Mouse (Mus musculus) brain, adult 2 months (tissue): ENCODE results near the gene Lrsam1.

ENCODE experiments used
- DNase-seq: peaks from one replicate; pipeline ENCODE4 v3.0.0; 2011; ENCODE audit warnings: low read depth, low spot score

Gene Lrsam1

DNA sequence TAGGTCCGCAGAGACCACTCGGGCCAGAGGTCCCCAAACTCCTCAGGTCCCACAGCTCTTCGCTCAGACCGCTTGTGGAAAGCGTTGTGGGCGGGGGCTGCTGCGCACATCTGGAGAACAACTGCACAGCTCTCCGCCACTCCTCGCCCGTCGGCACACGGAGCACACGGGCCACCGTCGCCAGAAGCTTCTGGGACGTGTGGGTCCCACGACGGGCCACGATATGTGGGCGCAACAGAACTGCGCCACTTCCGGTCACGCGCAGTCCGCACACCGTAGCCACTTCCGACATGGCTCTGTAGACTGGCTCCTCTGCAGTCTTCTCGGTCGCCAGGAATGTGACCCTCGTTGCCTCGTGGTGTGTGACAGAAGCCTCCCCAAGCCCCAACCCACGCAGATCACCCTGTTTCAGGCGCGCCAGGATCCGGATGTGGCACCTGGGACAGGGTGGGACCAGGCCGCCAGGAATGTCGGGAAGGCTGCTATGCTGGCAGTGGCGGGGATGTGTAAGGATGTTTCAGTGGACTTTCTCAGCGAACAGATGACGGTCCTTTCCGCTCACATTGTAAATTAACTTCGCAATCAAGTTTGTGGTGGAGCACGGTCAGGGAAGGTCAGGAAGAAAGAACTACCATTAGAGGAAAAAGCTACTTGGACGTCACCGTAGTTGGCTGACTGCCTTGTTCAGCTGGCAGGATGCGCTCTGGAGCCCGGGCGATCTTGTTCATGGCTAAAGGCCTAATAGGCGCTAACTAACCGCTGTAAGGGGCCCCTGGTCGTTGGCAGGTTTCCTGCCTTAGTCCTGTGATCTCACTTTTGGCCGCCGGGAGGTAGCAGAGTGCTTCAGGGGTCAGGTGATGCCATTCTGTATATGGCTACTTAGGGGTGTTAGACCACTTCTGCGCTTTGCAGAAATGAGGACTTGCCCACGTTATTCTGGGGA is 5.5 kb upstream of the Lrsam1 start:
- DNase-seq, result peak; percentile 97

DNA sequence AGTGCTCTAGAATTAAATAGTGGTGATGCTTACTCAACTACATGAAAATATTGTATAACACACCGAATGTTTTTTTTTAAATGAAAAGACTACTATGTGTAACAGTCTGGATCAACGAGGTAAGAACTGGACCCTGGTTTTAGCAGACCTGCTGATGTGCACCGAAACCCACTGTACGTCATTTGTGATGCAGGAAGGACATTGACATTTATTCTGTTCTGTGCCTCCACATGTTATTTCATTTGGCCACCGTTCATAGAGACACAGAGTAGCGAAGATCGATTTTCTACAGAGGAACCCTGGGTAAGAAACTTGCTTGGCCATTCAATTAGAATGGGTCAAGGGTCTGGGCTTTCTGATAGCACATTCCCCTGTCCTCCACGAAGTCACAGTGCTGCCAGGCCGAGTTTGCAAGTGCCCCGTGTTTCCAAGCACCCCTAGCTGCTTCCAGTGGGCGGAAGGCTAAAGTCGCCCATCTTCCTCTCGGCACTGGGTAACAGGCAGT is 4.8 kb upstream of the Lrsam1 start:
- DNase-seq, result no peak

DNA sequence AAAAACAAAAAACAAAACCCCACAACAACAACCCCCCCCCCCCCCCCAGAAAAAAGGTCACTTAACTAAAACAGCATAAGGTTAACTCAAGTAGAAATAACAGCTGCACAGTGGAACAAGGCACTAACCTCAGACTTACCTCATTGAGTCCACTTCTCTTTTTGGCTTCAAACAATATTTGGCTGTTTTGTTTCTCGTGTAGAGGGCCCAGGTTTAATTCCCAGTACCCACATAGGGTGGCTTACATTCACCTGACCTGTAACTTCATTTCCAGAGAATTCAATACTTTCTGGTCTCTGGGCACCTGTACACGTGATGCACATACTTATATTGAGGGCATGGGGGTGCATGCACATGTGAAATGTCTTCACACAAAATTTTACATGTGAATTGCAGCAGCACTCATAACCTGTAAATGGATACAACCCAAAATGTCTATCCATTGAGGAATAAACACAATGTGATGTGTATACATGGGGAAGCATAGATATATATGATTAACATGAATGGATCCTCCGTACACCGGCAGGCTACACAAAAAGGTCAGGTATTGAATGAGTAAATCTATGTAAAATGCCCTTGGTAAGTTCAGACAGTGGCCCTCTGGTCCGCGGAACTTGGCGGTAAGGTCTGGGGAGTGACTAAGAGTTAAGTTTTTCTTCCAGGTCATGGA is 4.2 kb upstream of the Lrsam1 start:
- DNase-seq, result no peak

DNA sequence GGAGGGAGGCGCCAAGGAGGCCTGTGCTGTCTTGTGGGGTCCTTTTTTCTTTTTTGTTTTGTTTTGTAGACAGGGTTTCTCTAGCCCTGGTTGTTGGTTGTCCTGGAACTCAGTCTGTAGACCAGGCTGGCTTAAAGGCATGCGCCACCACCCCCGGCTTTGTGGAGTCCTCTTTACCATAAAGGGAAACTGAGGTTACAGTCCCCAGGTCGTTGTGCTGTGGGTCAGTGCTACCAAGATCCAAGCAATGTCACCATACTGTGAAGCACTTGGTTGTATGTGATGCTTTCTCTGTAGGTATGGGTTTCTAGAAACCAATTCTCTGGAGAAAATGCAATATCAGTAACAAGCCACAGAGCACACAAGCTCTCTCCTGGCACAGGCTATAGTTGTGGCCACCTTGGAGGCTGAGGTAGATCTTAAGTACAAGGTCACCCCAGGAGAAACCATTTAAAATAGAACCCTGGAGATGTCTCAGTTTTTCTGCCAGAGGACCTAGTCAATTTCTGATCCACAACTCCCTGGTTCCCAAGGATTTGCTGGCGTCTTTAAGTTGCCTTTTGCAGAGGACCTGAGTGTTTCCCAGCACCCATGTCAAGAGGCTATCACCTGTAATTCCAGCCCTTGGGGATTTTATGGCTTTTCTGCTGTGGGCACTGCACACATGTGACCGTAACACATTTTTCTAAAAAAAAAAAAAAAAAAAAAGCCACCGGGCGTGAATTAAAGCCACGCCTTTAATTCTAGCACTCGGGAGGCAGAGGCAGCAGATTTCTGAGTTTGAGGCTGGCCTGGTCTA is 3.4 kb upstream of the Lrsam1 start:
- DNase-seq, result no peak

DNA sequence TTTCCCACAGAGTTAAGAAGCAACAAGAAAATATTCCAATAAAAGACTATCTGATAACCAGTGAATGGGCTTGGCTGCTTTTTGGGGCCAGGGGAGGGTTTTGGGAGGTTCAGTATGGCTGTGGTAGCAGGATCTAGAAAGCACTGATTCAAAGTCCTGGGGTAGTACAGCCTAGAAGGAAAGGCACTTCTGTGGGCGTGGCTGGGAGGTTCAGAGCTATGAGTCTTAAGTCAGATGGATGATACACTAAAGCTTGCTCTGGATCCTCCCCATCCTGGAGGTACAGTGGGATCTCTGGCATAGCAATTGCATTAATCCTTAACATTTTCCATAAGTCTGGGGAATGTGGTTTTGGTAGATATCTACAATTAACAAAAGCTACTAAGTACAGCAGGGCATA is 2.6 kb upstream of the Lrsam1 start:
- DNase-seq, result no peak

DNA sequence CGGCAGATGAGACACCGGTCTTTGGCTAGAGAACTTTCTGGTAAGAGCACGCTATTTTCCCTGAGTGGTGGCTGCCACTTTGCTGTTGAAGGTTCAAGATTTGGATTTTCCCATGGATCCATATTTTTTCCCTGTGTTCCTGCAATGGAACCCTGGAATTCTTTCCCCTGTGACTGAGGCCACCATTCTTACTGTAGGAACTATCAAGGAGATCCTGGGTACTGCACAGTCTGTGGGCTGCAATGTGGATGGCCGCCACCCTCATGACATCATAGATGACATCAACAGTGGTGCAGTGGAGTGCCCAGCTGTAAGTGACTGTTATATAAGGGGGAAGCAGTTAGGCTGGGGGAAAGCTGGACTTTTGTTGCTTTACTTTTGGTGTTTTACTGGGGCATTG is 2.1 kb upstream of the Lrsam1 start:
- DNase-seq, result no peak

DNA sequence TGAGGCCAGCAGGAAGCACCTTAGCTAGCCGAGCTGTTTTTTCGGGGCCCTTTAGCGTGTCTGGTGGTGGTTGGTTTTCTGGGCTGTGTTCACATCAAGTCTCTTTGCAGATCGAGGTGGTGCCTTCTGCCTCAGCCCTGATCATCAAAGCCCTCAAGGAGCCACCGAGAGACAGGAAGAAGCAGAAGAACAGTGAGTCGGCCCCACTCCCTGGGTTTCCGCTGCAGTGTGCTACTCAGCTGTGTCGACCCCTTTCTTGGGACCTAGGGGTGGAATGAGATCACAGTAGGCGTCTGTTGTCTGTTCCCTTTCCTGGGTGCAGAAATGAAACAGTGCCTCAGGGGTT is 1.4 kb upstream of the Lrsam1 start:
- no peak for DNase-seq

DNA sequence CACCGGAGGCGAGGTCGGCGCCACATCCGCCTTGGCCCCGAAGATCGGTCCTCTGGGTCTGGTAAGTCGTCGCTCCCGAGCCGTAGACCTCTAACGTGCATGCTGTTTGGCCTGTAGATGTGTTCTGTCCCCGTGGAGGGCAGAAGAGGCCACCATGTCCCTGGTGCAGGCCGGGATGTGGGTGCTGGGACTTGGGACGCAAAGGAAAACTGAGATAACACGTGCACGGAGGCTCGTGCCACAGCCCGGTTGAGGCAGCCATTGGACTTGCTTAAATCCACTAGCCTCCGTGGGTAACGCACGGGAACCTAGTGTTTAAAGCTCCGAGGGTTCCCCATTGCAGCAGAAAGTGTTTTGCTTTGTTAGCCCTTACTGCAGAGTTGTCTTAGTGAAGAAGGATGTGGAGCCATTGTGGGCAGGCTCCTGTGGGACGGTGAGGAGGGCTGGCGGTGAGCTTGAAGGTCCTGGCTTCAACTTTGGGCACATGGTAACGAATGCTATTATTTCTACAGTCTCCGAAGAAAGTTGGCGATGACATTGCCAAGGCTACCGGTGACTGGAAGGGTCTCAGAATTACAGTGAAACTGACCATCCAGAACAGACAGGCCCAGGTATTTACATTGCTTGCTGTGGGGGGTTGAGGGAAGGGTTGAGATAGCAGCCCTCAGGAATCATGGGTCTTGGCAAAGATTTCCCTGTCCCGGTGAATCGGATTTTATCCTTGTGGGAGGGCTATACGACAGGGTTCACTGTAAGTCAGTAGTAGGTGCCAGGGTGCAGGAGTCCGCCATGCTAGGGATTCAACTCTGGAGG is 854 bp upstream of the Lrsam1 start:
- DNase-seq, result peak; percentile 45

DNA sequence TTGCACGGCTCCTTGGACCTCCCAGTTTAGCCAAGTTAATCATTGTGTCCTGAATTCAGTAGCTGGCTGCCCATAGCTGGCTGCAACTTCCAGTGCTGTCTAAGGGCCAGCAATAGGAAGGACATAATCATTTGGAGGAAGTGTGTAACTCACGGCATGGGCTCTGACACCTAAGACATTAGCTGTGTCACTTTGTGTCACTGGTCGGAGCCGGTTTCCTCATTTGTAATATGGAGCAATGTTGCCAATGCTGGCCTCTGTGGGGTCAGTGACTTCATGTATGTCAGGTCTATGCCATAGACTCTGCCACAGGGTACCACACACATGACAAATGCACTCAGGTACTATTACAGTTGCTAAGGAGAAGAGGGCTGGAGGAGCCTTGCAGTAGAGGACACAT is 1.1 kb downstream of the Lrsam1 start:
- DNase-seq, result no peak

DNA sequence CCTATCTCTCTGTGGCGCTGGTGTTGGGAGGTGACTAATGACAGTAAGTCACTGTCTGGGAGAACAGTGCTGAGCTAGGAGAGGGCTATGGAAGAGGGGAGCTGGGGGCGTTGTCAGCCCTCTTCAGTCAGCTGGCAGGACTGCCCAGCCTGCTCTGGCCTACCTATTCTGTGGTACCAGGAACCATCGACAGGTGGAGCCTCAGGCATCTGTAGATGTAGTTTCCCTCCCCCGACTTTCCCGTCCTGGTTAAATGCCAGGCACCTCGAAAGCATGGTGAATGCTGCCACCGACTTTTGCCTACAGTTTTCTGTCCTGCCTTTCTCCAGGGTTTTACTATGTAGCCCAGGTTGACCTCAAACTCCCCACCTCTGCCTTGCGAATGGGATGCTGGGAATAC is 4.1 kb downstream of the Lrsam1 start:
- peak; percentile 72 for DNase-seq

DNA sequence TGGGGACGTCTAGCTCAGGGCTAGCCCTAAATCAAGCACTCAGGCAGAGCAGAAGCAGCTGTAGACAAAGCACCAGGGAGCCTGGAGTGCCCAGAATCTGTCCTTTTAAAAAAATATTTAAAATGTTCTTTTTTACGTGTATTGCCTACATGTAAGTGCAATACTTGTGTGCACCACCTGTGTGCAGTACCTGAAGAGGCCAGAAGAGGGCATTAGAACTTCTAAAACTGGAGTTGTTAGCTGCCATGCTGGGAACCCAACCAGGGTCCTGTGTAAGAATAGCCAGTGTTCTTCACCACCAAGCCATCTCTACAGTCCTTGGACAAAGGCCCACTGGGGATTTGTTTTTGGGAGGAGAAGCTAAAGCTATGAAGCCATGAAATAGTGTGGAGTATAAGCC is 6.8 kb downstream of the Lrsam1 start:
- DNase-seq, result no peak

DNA sequence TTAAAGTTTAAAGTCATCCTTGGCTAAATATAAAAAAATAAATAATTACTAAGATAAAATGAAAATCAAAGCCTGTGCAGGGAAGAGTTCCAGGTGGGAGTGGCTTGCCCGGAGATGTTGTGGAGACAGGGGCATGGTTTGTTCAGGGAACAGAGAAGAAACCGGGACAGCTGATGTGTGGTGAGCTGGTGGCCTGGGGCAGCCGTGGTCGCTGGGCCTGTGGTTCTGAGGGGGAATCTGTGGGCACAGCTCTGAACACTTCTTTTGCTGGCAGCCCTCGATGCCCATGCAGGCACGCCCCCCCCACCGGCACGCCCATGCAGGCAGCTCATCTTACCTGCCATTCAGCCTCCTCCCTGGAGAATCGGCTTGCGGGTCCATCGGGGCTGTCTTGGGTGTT is 14.0 kb downstream of the Lrsam1 start:
- no peak for DNase-seq

DNA sequence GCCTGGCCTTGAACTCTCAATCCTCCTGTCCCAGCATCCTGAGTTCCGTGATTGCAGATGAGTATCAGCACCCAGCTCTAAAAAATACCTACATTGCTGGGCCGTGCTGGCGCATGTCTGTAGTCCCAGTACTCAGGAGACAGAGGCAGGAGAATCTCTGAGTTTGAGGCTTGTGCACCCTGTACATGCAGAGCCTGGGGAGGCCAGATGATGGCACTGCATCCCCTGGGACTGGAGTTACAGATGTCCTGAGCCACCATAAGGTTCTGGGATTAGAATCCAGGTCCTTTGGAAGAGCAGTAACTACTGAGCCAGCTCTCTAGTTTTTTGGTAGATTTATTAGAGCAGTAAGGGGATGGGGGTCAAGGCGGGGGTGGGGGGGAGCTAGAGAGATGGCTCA is 20.9 kb downstream of the Lrsam1 start:
- DNase-seq, result no peak

DNA sequence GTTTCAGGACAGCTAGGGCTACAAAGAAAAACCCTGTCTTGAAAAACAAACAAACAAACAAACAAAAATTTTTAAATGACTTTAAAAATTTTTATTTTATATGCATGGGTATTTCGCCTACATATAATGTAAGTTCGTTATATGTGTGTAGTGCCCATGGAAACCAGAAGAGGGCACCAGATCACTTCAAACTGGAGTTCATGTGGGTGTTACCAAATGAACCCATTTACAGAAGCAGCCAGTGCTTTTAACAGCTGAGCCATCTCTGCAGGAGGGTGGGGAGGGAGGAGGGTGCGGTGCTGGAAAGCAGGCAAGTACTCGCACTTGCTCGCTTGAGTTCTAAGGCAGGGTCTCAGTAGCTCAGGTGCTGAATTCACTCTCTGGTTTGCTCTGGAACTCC is 22.0 kb downstream of the Lrsam1 start:
- DNase-seq, result peak; percentile 87

DNA sequence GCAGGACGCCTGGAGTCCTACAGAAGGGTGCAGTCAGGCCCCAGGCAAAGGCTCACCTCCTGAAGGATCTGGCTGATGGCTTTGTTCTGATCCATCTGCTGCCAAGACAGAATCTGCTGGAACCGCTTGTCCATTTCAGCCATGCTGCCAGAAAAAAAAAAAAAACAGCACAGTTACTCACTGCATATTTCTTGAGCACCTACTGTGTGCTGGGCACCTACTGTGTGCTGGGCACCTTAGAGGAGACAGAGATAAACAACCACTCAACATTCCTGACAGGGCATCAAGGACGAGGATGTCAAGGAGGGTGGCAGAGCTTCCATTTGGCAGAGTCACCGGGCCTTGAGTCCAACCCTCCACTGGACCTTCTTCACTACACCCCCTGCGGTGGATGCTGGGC is 22.7 kb downstream of the Lrsam1 start:
- no peak for DNase-seq

DNA sequence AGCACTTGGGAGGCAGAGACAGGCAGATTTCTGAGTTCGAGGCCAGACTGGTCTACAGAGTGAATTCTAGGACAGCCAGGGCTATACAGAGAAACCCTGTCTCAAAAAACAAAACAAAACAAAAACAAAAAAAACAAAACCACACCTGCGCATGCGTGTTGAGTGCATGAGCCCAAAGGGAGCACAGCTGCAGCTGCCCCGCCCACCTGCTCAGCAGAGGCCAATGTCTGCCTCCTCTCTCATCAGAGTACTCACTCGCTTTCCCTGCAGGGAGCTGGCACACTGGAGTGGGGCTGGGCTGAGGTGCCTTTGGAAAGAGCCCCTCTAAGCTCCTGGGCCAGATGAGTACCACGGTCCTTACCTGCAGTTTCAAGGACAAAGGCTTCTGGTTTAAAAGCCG is 29.7 kb downstream of the Lrsam1 start:
- DNase-seq, result peak; percentile 65

DNA sequence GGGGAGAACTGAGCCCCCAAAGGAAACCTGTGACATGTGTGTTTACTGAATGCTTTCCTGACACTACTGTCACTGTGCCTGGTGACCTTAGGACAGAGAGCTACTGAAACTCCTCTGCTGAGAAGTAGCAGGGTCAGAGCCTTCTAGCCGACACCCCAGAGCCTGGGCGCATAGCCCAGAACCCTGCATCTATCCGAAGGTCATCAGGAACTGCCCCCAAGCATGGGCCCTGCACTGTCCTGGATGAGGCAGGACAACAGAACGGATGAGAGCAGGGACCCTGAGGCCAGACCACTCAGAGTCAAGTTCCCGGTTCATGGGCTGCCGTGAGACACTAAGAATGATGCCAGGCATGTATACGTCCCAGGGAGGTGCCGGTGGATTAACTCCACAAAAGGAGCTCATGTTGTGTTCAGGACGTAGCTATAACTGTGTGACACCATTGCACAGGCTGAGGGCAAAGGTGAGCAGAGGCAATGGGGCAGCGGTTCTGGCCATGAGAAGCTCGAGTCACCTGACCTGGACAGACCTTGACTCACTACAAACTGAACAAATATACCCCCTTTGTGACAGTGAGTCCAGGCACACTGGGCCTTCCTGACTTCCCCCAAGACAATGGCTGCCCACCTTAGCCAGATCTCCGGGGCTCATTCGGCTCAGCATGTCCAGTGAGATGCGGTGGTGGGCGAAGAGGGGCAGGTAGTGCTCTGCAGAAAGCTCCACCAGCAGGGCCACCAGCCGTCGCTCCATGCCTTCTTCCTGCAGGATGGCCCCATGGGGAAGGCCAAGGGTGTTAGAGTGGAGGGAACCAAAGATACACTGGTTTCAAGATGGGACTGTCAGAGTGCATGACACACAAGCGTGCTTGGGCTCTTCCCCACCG is 32.2 kb downstream of the Lrsam1 start:
- DNase-seq, result no peak

DNA sequence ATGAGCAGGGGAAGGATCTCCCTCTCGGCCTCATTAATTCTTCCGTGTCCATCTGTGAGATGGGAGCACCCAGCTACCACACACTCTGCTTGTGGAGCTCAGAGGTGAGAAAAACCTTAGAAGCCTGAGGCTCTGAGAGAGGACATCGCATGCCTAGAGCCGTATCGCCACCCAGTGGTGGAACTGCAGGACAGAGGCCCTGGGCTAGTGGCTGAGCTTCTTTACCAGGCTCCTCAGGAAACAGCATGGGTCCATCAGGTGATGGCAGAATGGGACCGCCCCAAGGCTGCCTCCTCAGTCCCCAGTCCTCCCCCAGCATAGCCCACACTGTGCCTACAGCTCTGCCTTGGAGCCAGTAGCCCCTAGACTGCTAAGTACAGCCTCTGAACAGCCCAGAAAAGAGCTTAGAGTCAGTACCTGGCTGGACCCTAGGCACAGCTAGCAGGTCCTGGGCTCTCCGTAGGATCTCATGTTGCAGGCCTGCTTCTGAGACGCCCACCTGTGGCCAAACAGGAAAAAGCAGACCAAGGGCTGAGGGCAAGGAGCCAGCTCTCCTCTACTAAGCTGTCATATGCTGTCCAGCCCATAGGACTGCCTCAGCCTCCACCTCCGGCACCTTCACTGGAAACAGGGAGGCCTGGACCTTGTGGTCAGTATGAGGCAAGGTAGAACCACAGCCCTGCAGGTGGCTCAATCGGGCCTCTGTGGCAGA is 33.0 kb downstream of the Lrsam1 start:
- peak; percentile 92 for DNase-seq

DNA sequence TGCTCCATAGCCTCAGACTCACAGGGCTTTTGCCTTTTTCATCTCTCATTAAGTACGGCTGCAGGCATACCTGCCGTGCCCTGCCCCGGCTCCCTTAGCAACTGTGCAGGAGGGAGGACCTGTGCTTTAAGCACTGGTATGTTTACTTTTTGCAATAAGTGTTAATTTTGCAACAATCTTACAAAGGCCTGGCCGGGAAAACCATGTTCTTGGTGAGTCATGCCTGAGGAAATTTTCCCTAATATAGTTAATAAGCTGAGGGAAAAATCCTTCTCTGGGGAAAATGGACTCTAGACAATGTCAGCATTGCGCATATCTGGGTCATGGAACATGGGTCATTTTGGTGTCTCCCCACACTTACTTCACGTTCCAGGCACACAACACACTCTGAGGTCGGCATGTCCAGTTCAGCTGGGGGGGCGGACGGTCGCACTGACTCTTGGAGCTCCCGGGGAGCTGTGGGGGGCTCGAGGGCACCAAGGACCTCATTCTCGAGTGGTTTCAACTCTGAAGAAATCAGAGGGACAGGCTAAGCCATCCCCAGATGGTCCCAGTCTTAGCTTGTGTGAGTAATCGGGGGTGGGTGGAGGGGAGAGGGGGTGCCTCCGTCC is 33.7 kb downstream of the Lrsam1 start:
- DNase-seq, result peak; percentile 21
